Mouse (Mus musculus): ENCODE data around the gene Igsf8.
A peak's percentile ranks its signal among the peaks of the same experiment; 100 is the strongest.
"Not testable (repeated sequence)": the region's sequence is repeated elsewhere in the genome, so short reads cannot be mapped to it uniquely, and the experiment has no call there.

The Igsf8 gene

DNA sequence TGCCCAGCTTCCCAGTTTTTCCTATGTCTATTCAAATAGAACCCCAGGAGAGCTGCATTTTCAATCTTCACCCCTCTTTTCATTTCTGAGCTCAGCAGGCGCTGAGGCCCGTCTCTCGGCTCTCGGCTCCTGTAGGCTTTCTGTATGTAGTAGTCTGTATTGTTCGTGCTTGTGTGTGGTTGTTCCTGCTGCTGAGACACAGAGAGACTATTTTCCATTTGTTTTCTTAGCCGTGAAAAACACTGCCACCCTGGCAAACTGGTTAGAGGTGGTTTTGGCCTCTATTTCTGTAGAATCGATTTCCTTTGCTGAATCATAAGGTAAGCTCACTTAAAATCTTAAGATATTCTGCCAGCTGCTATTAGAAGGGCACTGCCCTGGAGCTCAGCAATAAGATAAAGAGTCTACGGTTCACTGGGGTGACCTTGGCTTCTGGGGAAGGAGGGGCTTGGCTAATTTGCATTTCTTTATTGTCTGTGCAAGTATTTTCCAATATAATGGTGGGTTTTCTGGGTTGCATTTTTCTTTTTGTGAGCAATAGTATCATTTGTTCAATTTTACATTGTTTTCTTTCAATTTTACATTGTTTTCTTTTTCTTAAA, at the start of gene Igsf8:
TSS of gene Igsf8 (plus strand) at position 165 of the 602 bp plus-strand sequence.
- DNase-seq (ENCODE audit: low spot score), result no peak

DNA sequence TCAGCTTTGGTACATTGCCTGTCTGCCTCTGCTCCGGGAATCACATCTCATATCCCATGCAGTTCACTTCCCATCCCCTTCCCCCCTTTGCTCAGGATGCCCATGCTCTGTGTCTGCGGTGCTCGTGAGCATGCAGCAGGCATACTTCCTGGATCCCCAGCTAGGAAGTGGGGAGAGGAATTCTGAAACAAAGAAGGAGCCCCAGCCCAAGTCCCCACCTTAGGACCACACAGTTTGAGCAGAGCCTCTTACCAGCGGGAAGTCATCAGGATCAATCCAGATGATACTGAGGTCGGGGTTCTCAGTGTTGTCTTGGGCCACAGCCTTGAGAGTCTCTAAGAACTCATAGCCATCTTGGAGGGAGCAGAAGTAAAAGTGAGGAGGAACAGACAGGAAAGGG, 48.7 kb upstream of the Igsf8 start:
- no peak for DNase-seq (ENCODE audit: low spot score)

DNA sequence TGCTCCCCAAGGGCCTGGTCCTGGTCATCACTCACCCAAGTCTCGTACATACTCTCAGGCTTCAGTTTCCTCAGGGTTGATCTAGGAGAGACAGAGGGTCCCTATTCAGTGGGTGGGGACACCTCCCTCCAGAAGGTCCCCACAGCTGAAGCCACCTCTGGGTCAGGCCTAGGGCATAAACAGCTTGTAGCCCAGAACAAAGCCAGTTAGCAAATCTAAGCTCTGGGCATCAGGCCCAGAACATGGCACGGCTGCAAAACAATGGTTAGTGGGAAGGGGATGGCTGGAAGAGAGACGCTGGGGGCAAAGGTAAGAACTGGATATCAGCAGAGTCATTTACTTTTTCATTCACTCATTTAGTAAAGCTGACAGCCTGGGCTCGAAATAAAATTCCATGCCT, 47.7 kb upstream of the Igsf8 start:
- no peak for DNase-seq (ENCODE audit: low spot score)

DNA sequence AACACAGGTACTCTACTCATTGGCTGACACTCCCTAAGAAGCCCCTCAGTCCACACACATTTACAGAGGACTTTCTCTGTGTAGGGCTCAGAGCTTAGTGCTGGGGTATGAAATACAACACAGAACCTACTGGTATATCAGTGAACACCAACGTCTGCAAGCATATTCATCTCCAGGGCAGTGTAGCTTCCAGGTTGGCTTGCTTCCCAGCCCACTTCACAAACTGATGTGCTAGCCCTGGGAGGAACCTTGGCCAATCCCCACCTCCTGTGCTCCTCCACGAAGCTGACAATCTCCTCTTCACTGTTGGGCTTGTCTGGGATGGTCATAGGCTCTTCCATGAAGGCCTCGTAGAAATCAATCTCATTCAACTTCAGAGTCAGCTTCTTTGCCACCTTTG, 46.7 kb upstream of the Igsf8 start:
- no peak for DNase-seq (ENCODE audit: low spot score)

DNA sequence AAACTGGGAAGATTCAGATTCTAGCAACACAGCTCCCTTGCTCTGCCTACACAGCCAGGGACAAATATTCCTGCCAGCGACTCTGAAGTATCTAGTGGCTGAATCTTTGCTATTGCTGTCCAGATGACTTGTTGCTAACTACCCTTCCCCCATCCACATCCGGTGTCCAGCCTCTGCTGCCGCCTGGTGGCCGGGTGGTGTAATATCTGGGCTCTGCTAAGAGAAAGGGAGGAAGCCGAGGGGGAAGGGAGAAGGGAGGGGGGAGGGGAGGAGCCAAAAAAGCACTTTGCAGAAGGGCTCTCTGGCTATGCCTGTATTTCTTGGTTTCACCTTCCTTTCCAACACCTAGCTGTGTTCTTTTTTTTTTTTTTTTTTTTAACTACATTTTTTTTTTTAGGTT, 44.3 kb upstream of the Igsf8 start:
- peak; percentile 88 for DNase-seq (ENCODE audit: low spot score)

DNA sequence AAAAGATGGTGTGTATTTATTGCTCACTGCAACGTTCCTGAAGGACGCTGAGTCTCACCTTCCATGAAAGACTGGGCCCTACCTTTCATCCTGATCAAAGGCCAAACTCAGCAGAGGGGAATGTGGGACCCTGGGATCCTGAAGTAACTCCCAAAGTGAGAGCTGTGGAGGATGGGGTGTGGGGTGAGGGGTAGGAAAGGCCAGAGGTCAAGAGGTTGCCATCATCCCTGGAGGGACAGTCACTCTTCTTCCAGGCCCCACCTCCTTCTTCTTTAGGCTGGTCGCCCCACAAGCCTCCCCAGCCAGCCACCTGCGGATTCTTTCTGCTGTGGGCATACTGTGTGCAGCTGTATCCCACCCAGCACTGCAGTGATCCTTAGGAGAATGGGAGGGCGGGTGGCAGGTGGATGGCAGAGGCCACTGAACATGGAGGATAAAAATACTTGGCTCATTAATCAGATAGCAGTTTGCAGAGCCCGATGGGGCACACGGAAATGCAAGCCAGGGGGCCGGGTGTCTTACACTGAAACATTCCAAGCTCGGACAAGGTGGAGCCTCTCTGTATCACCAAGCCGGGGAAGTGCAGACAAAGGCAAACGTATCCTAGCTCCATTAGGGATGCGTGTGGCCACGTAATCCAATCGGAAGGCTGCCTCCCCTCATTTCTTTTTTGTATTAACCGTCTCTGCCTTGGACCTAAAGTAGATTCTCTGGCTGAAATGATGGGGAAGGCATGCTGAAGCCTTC, 43.1 kb upstream of the Igsf8 start:
- DNase-seq (ENCODE audit: low spot score), result no peak

DNA sequence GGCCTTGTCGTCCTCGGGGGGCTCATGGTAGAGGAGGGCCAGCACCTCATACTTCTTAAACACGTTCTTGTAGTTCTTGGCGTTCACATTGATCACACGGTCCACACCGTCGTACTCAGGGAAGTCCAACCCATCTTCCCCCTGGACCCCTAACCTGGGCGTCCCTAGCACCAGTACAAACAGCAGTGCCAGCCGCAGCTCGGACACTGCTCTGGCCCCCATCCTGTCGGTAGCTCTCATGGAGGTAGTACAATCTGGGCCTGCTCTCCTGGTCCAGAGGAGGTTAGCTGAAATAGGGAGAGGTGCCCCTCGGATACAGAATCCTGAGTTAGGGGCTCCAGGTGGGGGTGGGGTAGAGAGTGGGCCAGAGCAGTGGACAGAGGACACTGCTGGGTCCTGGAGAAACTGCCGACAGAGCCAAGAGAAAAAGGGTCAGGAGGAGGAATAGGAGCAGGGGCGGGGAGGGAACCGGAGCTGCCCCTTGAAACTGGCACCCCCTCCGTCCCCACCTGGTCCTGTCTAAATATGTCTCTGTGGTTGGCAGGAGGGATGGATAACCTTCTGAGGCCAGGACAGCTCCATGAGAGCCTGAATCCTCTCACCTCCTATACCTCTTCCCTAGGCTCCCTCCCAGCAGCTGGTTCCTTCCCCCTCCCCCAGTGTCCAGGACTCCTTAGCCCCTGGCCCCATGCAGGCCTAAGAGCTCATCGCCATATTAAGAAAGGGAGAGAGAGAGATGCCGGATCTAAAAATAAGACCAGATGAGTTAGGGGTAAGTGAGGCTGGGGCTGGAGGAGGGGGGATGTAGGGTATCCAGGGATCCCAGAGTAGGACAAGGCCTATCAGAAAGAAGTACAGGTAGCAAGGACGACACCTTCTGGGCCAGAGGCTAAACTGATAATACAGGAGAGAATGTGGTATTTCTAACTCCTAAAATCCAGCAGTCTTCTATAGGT, 41.7 kb upstream of the Igsf8 start, which contains the start of gene Casq1:
TSS of gene Casq1 (minus strand) at position 418 of the 956 bp plus-strand sequence.
- DNase-seq (ENCODE audit: low spot score), result no peak

DNA sequence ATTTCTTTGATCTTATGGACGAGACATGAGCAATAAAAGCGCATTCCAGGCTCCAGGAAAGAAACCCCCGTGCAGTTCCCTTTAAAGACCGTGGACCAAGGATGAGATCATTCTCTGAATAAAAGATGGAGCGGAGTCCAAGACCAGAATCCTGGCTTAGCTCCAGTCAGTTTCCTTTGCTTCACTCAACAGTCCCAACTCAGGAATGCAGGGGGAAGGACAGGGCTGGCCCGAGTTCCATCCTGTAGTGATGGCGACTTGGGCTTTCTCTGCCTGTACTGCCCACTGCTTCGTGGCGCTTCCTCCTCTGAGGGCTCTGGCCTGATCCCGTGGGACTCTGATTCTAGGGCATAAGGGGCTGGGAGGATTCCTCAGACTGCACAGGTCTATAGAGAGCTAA, 41.0 kb upstream of the Igsf8 start:
- no peak for DNase-seq (ENCODE audit: low spot score)

DNA sequence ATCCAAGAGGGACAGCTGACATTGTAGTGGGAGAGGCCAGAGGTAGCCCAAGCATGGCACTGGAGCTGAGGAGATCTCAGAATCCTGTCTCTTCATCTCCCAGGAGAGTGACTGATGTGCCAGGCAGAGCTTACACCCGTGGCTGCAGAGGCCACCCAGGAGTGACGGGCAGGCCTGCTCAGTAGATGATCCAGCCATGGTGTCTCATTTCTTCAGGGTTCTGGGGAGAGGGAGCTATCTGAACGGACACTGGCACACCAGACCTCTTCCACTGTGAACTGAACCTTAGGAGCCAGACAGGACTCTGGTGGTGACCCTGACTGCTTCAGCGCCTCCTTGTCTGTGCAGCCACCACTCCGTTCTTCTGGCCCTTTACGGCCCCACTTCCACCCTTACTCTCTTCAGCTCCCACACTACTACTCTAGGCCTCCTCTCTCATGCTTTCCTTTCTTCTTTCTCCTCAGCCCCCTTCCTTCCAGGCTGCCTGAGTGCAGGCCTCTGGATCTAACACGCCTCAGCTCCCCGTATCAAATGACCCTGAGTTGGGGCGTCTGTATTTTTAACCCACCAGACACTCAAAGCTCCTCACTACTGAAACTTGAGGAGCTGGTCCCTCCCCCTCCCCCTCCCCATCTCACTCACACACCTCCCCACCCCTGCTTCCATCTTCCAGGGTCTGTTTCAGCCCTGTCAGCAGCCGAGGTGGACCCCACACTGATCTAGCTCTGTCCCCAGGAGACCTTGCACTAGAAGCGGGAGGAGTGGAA, 40.0 kb upstream of the Igsf8 start:
- no peak for DNase-seq (ENCODE audit: low spot score)

DNA sequence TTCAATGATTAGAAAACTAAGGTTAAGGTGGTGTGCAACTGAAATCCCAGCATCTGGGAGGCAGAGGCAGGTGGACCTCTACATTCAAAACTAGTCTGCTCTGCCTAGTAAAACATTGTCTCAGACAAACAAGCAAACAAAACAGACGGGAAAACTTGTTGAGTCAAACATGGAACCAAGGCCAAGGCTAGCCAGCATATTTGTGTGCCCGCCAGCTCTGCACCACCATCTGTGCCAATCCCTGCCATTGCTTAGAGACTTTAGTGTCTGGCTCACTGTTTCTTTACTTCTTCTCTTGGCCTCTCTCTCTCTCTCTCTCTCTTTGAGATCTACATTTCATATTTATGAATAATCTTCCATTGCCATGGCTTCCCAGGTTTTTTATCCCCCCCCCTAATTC, 33.2 kb upstream of the Igsf8 start:
- no peak for DNase-seq (ENCODE audit: low spot score)

DNA sequence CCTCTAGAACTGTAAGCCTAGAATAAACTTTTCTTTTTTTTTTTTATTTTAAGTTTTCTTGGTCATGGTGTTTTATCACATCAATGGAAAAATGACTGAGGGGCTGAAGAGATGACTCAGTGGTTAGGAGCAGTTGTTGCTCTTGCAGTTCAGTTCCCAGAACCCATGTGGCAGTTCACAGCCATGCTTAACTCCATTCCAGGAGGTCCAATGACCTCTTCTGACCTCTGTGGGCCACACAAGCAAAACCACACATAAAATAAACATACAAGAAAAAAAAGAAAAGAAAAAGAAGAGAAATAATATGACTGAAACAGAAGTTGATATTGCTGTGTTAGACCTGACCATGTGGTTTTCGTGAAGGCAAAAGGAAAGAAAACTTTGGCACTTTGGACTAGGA, 32.2 kb upstream of the Igsf8 start:
- no peak for DNase-seq (ENCODE audit: low spot score)

DNA sequence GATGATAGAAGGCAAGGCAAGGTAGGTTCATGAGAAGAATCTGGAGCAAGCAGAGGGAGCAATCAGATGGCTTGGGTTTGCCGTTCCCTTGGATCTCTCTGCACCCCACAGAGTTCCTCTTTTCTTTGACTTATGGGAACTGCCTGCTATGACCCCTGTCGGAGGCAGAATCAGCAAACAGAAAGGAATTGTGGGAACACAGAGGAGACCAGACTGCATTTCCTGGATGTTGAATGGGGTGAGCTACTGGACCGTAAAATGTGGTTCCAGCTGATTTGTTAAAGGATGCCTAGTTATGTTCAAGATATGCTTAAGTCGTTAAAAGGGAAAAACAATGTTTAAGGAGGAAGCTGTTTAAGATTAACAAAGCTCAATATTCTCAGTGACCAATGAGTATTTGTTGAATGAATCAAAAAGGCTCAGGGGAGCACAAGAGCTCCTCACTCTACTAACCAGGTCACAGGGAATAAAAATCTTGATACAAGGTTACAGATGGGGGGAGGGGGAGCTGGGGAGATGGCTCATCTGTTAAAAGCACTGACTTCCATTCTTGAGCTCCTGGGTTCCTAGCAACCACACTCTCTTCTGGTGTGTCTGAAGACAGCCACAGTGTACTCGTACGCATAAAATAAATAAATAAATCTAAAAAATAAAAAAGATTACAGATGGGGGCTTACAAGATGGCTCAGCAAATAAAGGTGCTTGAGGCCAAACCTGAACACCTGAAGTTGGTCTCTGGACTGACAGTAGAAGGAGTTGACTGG, 20.3 kb upstream of the Igsf8 start:
- no peak for DNase-seq (ENCODE audit: low spot score)

DNA sequence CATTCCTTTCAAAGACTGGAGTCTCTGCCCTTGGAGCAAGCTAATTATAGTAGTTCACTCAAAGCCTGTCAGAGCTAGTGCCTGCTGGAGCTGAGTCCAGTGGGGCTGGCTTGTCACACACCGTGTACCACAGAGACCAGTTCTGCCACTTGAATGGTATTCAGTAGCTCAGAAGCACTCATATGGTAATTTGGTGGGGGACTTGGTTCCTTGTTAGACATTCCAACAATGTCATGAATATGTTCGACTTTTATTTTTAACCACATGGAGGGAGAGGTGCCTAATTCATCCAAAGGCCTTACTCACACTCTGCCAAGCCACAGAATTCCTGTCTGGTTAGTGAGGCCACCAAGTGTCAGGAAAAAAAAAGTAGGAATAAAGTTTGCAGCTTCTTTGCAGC, 19.0 kb upstream of the Igsf8 start:
- DNase-seq (ENCODE audit: low spot score), result no peak

DNA sequence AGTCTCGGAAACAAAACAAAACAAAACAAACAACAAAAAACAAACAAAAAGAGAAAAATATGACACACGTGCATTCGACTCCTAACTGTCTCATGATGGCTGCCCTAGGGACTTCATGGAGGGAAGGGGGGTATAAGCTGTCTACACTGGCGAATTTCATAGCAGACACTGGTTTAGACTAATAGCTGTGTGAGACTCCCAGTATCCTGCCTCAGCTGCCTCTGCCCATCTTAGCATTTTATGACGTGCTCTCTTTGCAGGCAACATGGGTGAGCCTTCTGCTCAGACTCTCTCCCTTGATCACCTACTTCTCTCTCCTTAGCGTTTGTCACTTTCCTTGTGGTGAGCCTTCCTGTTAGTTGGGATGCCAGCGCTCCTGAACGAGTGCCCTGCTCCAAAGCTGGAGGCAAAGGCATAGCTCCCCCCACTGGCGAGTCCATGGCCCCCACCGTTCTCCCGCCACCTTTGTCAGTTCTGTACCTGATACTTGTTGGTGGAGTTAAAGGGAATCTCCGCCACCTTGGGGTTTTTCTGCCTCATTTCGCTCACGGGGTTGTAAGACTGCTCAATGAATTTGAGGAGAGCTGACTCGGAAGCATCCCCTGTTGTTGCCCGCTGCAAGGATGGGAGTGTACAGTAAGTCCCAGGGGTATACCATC, 17.8 kb upstream of the Igsf8 start:
- no peak for DNase-seq (ENCODE audit: low spot score)

DNA sequence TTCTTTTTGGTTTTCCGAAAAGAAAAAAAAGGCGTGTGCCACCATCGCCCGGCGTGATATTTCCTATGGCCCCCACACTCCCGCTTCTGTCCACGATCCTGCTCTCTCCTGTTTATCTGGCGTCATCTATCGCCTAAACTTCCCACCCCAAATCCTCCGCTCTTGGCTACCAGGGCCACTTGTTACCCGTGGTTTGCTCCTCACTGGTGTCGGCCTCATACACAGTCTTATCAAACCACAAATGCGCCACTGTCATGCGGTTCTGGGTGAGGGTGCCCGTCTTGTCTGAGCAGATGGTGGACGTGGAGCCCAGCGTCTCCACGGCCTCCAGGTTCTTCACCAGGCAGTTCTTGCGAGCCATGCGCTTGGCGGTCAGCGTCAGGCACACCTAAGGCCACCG, 16.8 kb upstream of the Igsf8 start:
- DNase-seq (ENCODE audit: low spot score), result not testable (repeated sequence)

DNA sequence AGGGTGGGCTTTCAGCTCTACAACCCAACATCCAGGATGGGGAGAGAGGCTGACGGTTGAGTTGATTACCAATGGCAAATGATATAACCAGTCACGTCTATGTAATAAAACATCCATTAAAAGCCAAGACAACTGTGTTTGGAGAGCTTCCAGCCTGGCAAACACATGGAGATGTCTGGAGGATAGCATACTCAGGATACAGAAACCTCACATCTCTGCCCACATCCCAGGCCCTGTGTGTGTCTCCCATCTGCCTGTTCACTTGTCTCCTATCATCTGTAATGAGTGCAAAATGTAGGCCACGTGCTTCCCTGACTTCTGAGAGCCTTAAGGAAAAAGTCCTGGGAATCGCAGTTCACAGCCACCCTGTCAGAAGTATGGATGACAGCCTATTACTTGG, 14.2 kb upstream of the Igsf8 start:
- no peak for DNase-seq (ENCODE audit: low spot score)

DNA sequence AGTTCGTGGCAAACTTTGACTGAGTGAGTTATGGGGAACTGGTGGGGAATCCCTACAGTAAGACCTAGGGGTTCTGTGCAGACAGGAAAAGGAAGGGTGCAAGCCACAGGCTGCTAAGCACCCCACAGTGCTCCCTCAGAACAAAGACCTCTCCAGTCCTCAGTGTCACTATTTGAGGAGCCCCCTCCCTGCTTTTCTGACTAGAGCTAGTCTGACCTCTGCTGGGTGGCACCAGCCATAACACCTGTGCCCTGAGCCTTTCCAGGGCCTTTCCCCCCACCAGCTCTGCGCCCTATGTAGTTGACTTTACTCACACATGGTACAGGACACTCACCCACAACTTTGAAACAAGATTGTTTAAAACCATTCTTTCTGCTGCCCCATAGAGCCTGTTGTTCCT, 13.8 kb upstream of the Igsf8 start:
- no peak for DNase-seq (ENCODE audit: low spot score)

DNA sequence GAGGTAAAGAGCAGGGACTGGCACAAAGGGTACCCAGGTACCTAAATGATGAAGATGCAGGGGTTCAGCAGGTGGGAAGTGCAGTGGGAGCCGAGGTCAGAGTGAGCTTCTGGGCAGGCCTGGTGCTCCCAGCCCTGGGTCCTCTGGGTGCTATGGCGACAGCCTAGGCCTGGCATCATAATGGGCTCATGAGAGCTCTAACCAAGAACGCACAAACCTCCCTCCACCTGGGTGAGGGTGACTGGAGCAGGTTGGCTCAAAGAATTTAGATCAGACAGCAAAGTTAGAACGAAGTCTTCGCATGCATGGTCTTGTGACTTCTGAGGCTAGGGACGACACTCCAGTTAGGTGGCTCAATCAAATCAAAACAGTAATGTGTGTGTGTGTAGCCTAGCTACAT, 3.1 kb upstream of the Igsf8 start, which contains the start of gene Atp1a4:
TSS of gene Atp1a4 (minus strand) at position 101 of the 400 bp plus-strand sequence.
- DNase-seq (ENCODE audit: low spot score), result no peak

DNA sequence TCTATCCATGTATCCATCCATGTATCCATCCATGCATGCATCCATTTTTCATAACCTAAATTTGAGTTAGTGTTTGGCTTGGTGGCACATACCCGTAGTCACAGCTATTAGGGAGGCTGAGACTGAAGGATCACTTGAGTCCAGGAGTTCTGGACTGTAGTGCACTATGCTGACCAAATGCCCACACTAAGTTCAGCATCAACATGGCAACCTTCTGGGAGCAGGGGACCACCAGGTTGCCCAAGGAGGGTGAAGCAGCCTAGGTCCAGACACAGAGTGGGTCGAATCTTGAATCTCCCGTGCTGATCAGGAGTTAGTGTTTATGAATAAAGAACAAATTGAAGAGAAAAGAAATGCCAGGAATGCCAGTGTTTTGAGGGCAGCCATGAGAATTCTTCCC, 9.8 kb downstream of the Igsf8 start:
- DNase-seq (ENCODE audit: low spot score), result no peak

DNA sequence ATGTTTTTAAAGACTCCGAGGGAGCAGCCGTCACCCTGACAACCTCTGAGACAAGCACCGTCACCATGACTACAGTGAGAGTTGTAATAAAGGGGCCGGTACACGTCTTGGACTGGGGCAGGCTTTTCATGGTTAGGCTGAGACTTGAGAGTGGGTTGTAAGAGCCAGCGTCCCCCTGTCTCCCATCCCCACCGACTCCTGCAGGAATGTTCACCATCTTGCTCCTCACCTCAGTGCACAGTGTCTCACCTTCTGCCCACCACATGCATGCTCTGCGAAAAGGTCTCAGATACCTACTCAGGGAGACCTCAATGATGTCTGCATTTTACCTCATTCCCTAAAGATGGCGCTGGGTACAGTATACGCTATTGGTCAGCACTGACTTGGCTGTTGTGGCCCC, 10.3 kb downstream of the Igsf8 start:
- DNase-seq (ENCODE audit: low spot score), result no peak

DNA sequence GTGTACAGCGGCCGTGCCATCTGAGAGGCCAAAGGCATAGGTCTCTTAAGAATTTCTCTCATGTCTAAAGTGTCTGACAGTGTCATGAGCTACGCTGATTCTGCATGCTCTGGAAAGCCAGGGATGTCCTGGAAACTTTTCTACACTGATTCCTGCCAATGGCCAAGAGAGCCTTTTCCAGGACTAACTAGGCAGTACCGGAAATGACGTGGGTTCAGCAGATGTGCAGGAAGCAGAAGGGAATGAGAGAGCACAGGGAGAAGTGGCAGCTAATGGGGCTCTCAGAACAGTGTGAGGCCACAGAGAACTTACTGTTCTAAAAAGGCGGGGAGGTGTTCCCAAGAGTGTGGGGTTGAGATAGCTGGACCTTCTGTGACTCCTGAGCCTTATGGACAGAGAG, 11.9 kb downstream of the Igsf8 start:
- no peak for DNase-seq (ENCODE audit: low spot score)

Data from ovary, postnatal 10 days (tissue).